9 mouse cellular contexts compared by ENCODE assay signal in the genomic region with DNA sequence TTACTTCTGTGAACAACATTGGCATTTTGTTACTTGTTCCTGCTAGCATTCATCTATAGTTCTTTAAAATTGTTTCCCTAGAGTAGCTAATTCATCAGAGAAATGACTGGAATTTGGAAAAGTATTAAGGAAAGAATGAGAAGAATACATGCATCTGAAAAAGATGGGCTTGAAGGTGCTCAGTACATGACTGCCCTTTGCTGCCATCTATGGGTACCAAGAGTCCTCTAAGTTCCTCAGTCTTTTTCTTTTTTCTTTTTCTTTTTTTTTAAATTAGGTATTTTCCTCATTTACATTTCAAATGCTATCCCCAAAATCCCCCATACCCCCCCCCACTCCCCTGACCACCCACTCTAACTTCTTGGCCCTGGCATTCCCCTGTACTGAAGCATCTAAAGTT. TPM values are rescaled to one million over a fixed set of nuclear protein-coding genes. Genes with fewer than 3 reads are reported as not detected.
DNase-seq lines count a peak whose midpoint lies in the region; ATAC-seq and TF ChIP-seq lines count a peak whose summit lies in the region.
"Had no signal": no experiment of that assay in that cellular context is flagged by ENCODE, and none has a peak within 500 bp of the region (broad histone marks: within the 10 kb centered on the region; RNA-seq: fewer than 3 reads in every experiment).

No protein-coding gene starts in this region.

- no peak overlapping the region for H3K9ac ChIP-seq in hindbrain, embryonic 11.5 days (ENCODE audit: low read depth, low read length)
- no peak overlapping the region for H3K9ac ChIP-seq in hindbrain, embryonic 14.5 days
- no peak overlapping the region for H3K9ac ChIP-seq in forebrain, embryonic 11.5 days (ENCODE audit: low read length)
- H3K9ac ChIP-seq: heart, embryonic 13.5 days; limb, embryonic 15.5 days had no signal

- no peak overlapping the region for H3K4me3 ChIP-seq in hindbrain, embryonic 11.5 days (ENCODE audit: low read depth, low read length)
- no peak overlapping the region for H3K4me3 ChIP-seq in hindbrain, embryonic 14.5 days (replicated peaks; ENCODE audit: low read length)
- H3K4me3 ChIP-seq in lung, adult 2 months (replicated peaks; ENCODE audit: extremely low read depth, low read depth, low read length) = no peak overlapping the region
- no peak overlapping the region for H3K4me3 ChIP-seq in forebrain, embryonic 11.5 days (ENCODE audit: low read depth, low read length)
- H3K4me3 ChIP-seq: heart, embryonic 13.5 days; limb, embryonic 15.5 days had no signal

- H3K9me3 ChIP-seq in hindbrain, embryonic 11.5 days (ENCODE audit: control insufficient read depth, low read length) = no peaks in the 10 kb centered on the region
- no peaks in the 10 kb centered on the region for H3K9me3 ChIP-seq in hindbrain, embryonic 14.5 days (ENCODE audit: control insufficient read depth, low read length)
- no peaks in the 10 kb centered on the region for H3K9me3 ChIP-seq in forebrain, embryonic 11.5 days (ENCODE audit: control insufficient read depth, low read length)
- H3K9me3 ChIP-seq: heart, embryonic 13.5 days; limb, embryonic 15.5 days had no signal

- no peaks in the 10 kb centered on the region for H3K4me1 ChIP-seq in hindbrain, embryonic 11.5 days (replicated peaks; ENCODE audit: control insufficient read depth, insufficient read depth, low read length)
- H3K4me1 ChIP-seq in hindbrain, embryonic 14.5 days (replicated peaks; ENCODE audit: control insufficient read depth, insufficient read depth, low read length) = no peaks in the 10 kb centered on the region
- no peaks in the 10 kb centered on the region for H3K4me1 ChIP-seq in lung, adult 2 months (ENCODE audit: control insufficient read depth, insufficient read depth, low read length)
- H3K4me1 ChIP-seq in forebrain, embryonic 11.5 days (replicated peaks; ENCODE audit: control insufficient read depth, insufficient read depth, low read length) = no peaks in the 10 kb centered on the region
- H3K4me1 ChIP-seq: heart, embryonic 13.5 days; limb, embryonic 15.5 days had no signal

- DNase-seq in hindbrain, embryonic 11.5 days (ENCODE audit: low spot score) = no peak
- no peak for DNase-seq in hindbrain, embryonic 14.5 days (ENCODE audit: low spot score)
- peak; percentile 17 for DNase-seq in lung, postnatal 14 days
- DNase-seq in lung, adult 2 months = no peak
- peak; percentile 49 for DNase-seq in adipocyte (ENCODE audit: low spot score)
- peak; percentile 18 for DNase-seq in splenic B cell, adult 2 months (ENCODE audit: low read depth, low spot score)
- DNase-seq in forebrain, embryonic 11.5 days (ENCODE audit: low spot score) = no peak

- H3K27ac ChIP-seq in hindbrain, embryonic 11.5 days (ENCODE audit: low read depth, low read length) = no peak overlapping the region
- no peak overlapping the region for H3K27ac ChIP-seq in hindbrain, embryonic 14.5 days
- no peak overlapping the region for H3K27ac ChIP-seq in forebrain, embryonic 11.5 days (ENCODE audit: low read depth, low read length)
- H3K27ac ChIP-seq: heart, embryonic 13.5 days; limb, embryonic 15.5 days had no signal

- no peaks in the 10 kb centered on the region for H3K27me3 ChIP-seq in hindbrain, embryonic 11.5 days (ENCODE audit: control insufficient read depth, insufficient read depth, low read length)
- no peaks in the 10 kb centered on the region for H3K27me3 ChIP-seq in hindbrain, embryonic 14.5 days (ENCODE audit: control insufficient read depth, insufficient read depth, low read length)
- no peaks in the 10 kb centered on the region for H3K27me3 ChIP-seq in splenic B cell, adult 2 months (ENCODE audit: control insufficient read depth, insufficient read depth, low read length, poor library complexity, severe bottlenecking)
- H3K27me3 ChIP-seq in forebrain, embryonic 11.5 days (ENCODE audit: control insufficient read depth, insufficient read depth, low read length) = no peaks in the 10 kb centered on the region
- H3K27me3 ChIP-seq: heart, embryonic 13.5 days; limb, embryonic 15.5 days had no signal

- TF ChIP-seq CTCF in lung, adult 2 months (IDR thresholded peaks at IDR 0.05; ENCODE audit: insufficient read depth, low read length) = no peak

- no peaks in the 10 kb centered on the region for H3K36me3 ChIP-seq in hindbrain, embryonic 11.5 days (ENCODE audit: control insufficient read depth, insufficient read depth, low read length)
- H3K36me3 ChIP-seq in hindbrain, embryonic 14.5 days (replicated peaks; ENCODE audit: control insufficient read depth, insufficient read depth) = no peaks in the 10 kb centered on the region
- H3K36me3 ChIP-seq in splenic B cell, adult 2 months (ENCODE audit: control insufficient read depth, insufficient read depth, low read length, poor library complexity, severe bottlenecking) = no peaks in the 10 kb centered on the region
- no peaks in the 10 kb centered on the region for H3K36me3 ChIP-seq in forebrain, embryonic 11.5 days (ENCODE audit: control insufficient read depth, insufficient read depth, low read length)
- H3K36me3 ChIP-seq: heart, embryonic 13.5 days; limb, embryonic 15.5 days had no signal

- no peak for TF ChIP-seq POLR2A in lung, adult 2 months (IDR thresholded peaks at IDR 0.05; ENCODE audit: borderline replicate concordance, extremely low read depth, low read depth, low read length)

- H3K4me2 ChIP-seq in hindbrain, embryonic 11.5 days (replicated peaks; ENCODE audit: low read depth, low read length) = no peak overlapping the region
- H3K4me2 ChIP-seq in hindbrain, embryonic 14.5 days (replicated peaks) = no peak overlapping the region
- no peak overlapping the region for H3K4me2 ChIP-seq in forebrain, embryonic 11.5 days (ENCODE audit: low read depth, low read length, severe bottlenecking)
- H3K4me2 ChIP-seq: heart, embryonic 13.5 days; limb, embryonic 15.5 days had no signal

- ATAC-seq in hindbrain, embryonic 11.5 days (ENCODE audit: low FRiP score) = 0 out of 2 replicates have a peak, but pooled peaks have one; percentile 40
- ATAC-seq in hindbrain, embryonic 14.5 days (ENCODE audit: low FRiP score) = no peak
- ATAC-seq in forebrain, embryonic 11.5 days (replicated peaks; ENCODE audit: low FRiP score) = no peak

RNA-seq across cellular contexts. Expression of gene Macc1, which starts 11.3 kb away (rescaled TPM):
- 0.21 and 0.32 TPM in 2 replicates for polyA plus RNA-seq in hindbrain, embryonic 11.5 days (2014; fragmentation: Nextera tagmentation; extraction: Ambion mirVana)
- not detected in 2 replicates for polyA plus RNA-seq in hindbrain, embryonic 14.5 days (2014; fragmentation: Nextera tagmentation; extraction: Ambion mirVana)
- 0.54 and 0.83 TPM in 2 replicates for polyA plus RNA-seq in lung, adult 2 months (2012; rRNA removed)
- 0.07 and 0.08 TPM in 2 replicates for polyA plus RNA-seq in forebrain, embryonic 11.5 days (2014; fragmentation: Nextera tagmentation; extraction: Ambion mirVana)

Comparison
In these comparisons a context has a peak if more than half of its experiments do, and no peak if none do; other contexts are left out.
1. DNase-seq: peak in lung, postnatal 14 days (single experiment), adipocyte (single experiment) and splenic B cell, adult 2 months (single experiment); none in hindbrain, embryonic 11.5 days (single experiment), hindbrain, embryonic 14.5 days (single experiment), lung, adult 2 months (single experiment) and forebrain, embryonic 11.5 days (single experiment).